Mouse (Mus musculus): ENCODE results near the gene Rxfp4. TPM values are rescaled to one million over a fixed set of nuclear protein-coding genes. Genes with fewer than 3 reads are reported as not detected.

The Rxfp4 gene
- total and polyA plus RNA-seq, 2 experiments from 2014 or later, result not detected

- Histone ChIP-seq H3K27ac (ENCODE audit: low read depth) (peak overlapping the region; percentile 96), H3K27me3 (ENCODE audit: control insufficient read depth, insufficient read depth, low read length) (no peaks in the 10 kb centered on the region), H3K4me3 (ENCODE audit: low read depth, low read length) (peak overlapping the region; percentile 71), H3K4me1 (ENCODE audit: control insufficient read depth, insufficient read depth) (peaks cover 14% of the 10 kb centered on the region), H3K36me3 (replicated peaks; ENCODE audit: control insufficient read depth, insufficient read depth, low read length) (peaks cover 13% of the 10 kb centered on the region), H3K9ac (replicated peaks; ENCODE audit: low read depth, low read length) (peak overlapping the region; percentile 60), H3K4me2 (ENCODE audit: low read depth, low read length) (peak overlapping the region; percentile 68), H3K9me3 (replicated peaks; ENCODE audit: control insufficient read depth, low read length) (no peaks in the 10 kb centered on the region)
- WGBS, result 57% methylated on average over 7 of the region's 8 CpGs
- ATAC-seq (ENCODE audit: insufficient read depth, low read depth), result no peak
- TF ChIP-seq CTCF (IDR thresholded peaks at IDR 0.05; ENCODE audit: low read depth) (no peak), EP300 (IDR thresholded peaks at IDR 0.05; ENCODE audit: low read depth) (no peak)
- DNase-seq (ENCODE audit: low spot score), result no peak
Measured at GRCm38 (mm10) chr3:88684236-88684979, 31.5 kb upstream of the Rxfp4 start.

GRCm38 (mm10) chr3:88683814-88684213 lies 30.9 kb upstream of the Rxfp4 start:
- no peak for TF ChIP-seq CTCF (IDR thresholded peaks at IDR 0.05; ENCODE audit: low read depth)
- TF ChIP-seq EP300 (IDR thresholded peaks at IDR 0.05; ENCODE audit: low read depth), result no peak
- H3K4me1 ChIP-seq (ENCODE audit: control insufficient read depth, insufficient read depth), result peaks cover 14% of the 10 kb centered on the region
- H3K4me3 ChIP-seq (ENCODE audit: low read depth, low read length), result no peak overlapping the region
- no peak overlapping the region for H3K4me2 ChIP-seq (ENCODE audit: low read depth, low read length)
- DNase-seq (ENCODE audit: low spot score) (no peak), ATAC-seq (ENCODE audit: insufficient read depth, low read depth) (no peak)
- peaks cover 8% of the 10 kb centered on the region; the same call in 1 of the 2 replicates for H3K36me3 ChIP-seq (replicated peaks; ENCODE audit: control insufficient read depth, insufficient read depth, low read length)
- no peak overlapping the region for H3K9ac ChIP-seq (replicated peaks; ENCODE audit: low read depth, low read length)
- H3K27me3 ChIP-seq (ENCODE audit: control insufficient read depth, insufficient read depth, low read length), result no peaks in the 10 kb centered on the region
- no peak overlapping the region for H3K27ac ChIP-seq (ENCODE audit: low read depth)
- 57% methylated on average over 2 of the region's 2 CpGs for WGBS
- H3K9me3 ChIP-seq (replicated peaks; ENCODE audit: control insufficient read depth, low read length), result no peaks in the 10 kb centered on the region

- H3K4me2 ChIP-seq (ENCODE audit: low read depth, low read length), result peak overlapping the region; percentile 59
- WGBS, result 9% methylated on average over 11 of the region's 11 CpGs
- H3K9ac ChIP-seq (replicated peaks; ENCODE audit: low read depth, low read length), result no peak overlapping the region; the same call in 1 of the 2 replicates
- ATAC-seq (ENCODE audit: insufficient read depth, low read depth), result peak; percentile 77; the same call in 1 of the 2 replicates
- no peaks in the 10 kb centered on the region for H3K4me1 ChIP-seq (ENCODE audit: control insufficient read depth, insufficient read depth)
- peak; percentile 84 for DNase-seq (ENCODE audit: low spot score)
- H3K36me3 ChIP-seq (replicated peaks; ENCODE audit: control insufficient read depth, insufficient read depth, low read length), result no peaks in the 10 kb centered on the region
- TF ChIP-seq EP300 (IDR thresholded peaks at IDR 0.05; ENCODE audit: low read depth), result no peak
- TF ChIP-seq CTCF (IDR thresholded peaks at IDR 0.05; ENCODE audit: low read depth), result peak; percentile 78
- peak overlapping the region; percentile 37 for H3K4me3 ChIP-seq (ENCODE audit: low read depth, low read length)
- H3K27me3 ChIP-seq (ENCODE audit: control insufficient read depth, insufficient read depth, low read length), result no peaks in the 10 kb centered on the region
- H3K27ac ChIP-seq (ENCODE audit: low read depth), result no peak overlapping the region
- no peaks in the 10 kb centered on the region for H3K9me3 ChIP-seq (replicated peaks; ENCODE audit: control insufficient read depth, low read length)
Measured at GRCm38 (mm10) chr3:88677399-88677798, 24.5 kb upstream of the Rxfp4 start.

GRCm38 (mm10) chr3:88664095-88664494 lies 11.2 kb upstream of the Rxfp4 start:
- ATAC-seq (ENCODE audit: insufficient read depth, low read depth), result no peak
- TF ChIP-seq EP300 (IDR thresholded peaks at IDR 0.05; ENCODE audit: low read depth) (no peak), CTCF (IDR thresholded peaks at IDR 0.05; ENCODE audit: low read depth) (no peak)

GRCm38 (mm10) chr3:88659798-88660197 lies 6.9 kb upstream of the Rxfp4 start:
- no peak for ATAC-seq (ENCODE audit: insufficient read depth, low read depth)
- Histone ChIP-seq H3K9ac (replicated peaks; ENCODE audit: low read depth, low read length) (no peak overlapping the region), H3K4me3 (ENCODE audit: low read depth, low read length) (no peak overlapping the region), H3K4me2 (ENCODE audit: low read depth, low read length) (no peak overlapping the region), H3K27ac (ENCODE audit: low read depth) (no peak overlapping the region), H3K36me3 (replicated peaks; ENCODE audit: control insufficient read depth, insufficient read depth, low read length) (no peaks in the 10 kb centered on the region), H3K27me3 (ENCODE audit: control insufficient read depth, insufficient read depth, low read length) (no peaks in the 10 kb centered on the region), H3K4me1 (ENCODE audit: control insufficient read depth, insufficient read depth) (peaks cover 7% of the 10 kb centered on the region; the same call in 1 of the 2 replicates), H3K9me3 (replicated peaks; ENCODE audit: control insufficient read depth, low read length) (no peaks in the 10 kb centered on the region)
- no peak for DNase-seq (ENCODE audit: low spot score)
- WGBS, result 17% methylated on average over 6 of the region's 6 CpGs
- TF ChIP-seq CTCF (IDR thresholded peaks at IDR 0.05; ENCODE audit: low read depth), result no peak
- TF ChIP-seq EP300 (IDR thresholded peaks at IDR 0.05; ENCODE audit: low read depth), result no peak

More at GRCm38 (mm10) chr3:88664095-88664494, 11.2 kb upstream of the Rxfp4 start:
- Histone ChIP-seq H3K4me1 (ENCODE audit: control insufficient read depth, insufficient read depth) (no peaks in the 10 kb centered on the region), H3K4me2 (ENCODE audit: low read depth, low read length) (no peak overlapping the region), H3K27ac (ENCODE audit: low read depth) (no peak overlapping the region), H3K36me3 (replicated peaks; ENCODE audit: control insufficient read depth, insufficient read depth, low read length) (no peaks in the 10 kb centered on the region), H3K4me3 (ENCODE audit: low read depth, low read length) (no peak overlapping the region), H3K9ac (replicated peaks; ENCODE audit: low read depth, low read length) (no peak overlapping the region), H3K27me3 (ENCODE audit: control insufficient read depth, insufficient read depth, low read length) (no peaks in the 10 kb centered on the region), H3K9me3 (replicated peaks; ENCODE audit: control insufficient read depth, low read length) (no peaks in the 10 kb centered on the region)
- no peak for DNase-seq (ENCODE audit: low spot score)
- WGBS, result 61% methylated on average over 4 of the region's 4 CpGs
